Mouse (Mus musculus): ENCODE data around the gene Gm7173.

Gm7173 gene

GRCm38 (mm10) chrX:79516977-79517645, at the start of gene Gm7173:
Gene Gm7173 (minus strand): TSS chrX:79517285.
- DNase-seq: peak; percentile 26

GRCm38 (mm10) chrX:79517646-79518016, 546 bp upstream of the Gm7173 start:
- no peak for DNase-seq

DNA sequence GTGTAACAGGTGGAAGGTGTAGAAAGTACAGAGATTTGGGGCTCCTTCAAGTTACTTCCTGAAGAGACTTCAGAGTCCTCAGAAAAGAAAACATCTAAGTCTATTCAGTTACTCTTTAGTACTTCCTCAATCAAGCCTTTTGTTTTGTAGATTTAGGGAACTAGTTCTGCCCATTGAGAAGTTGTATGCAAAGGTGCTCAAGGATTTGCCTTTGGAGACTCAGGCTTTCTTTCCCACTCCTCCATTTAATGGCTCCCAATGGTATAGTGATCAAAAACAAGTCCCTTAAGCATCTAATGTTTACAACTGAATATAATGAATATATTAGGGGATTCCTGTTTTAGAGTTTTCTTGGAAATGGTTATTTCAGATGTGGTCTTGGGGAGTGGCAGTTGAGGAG, 200.3 kb downstream of the Gm7173 start:
- no peak for DNase-seq
